Mouse (Mus musculus): Measurements from ENCODE around the gene Fam216a. TPM values are rescaled to one million over a fixed set of nuclear protein-coding genes. Genes with fewer than 3 reads are reported as not detected.

Gene Fam216a
- polyA plus RNA-seq (2012; rRNA removed): 13.8 and 14.0 TPM in 2 replicates

GRCm38 (mm10) chr5:122372192-122372769, at the start of gene Fam216a:
Gene Fam216a (minus strand): TSS chr5:122372364.

GRCm38 (mm10) chr5:122421271-122422068, 49.3 kb upstream of the Fam216a start, which contains the start of gene Anapc7:
Gene Anapc7 (plus strand): TSS chr5:122421693.

GRCm38 (mm10) chr5:122391786-122392180, 19.6 kb upstream of the Fam216a start, which contains the start of gene Arpc3:
Gene Arpc3 (plus strand): TSS chr5:122391878.

GRCm38 (mm10) chr5:122371591-122372191, 473 bp downstream of the Fam216a start, which contains the start of gene Gpn3:
Gene Gpn3 (plus strand): TSS chr5:122371876.

GRCm38 (mm10) chr5:122353807-122354491, 18.2 kb downstream of the Fam216a start, which contains the start of the genes Rad9b and Vps29:
Gene Rad9b (minus strand): TSS chr5:122354233.
Gene Vps29 (plus strand): TSS chr5:122354369.

Other genes starting within 250 kb of the Fam216a start
- gene Ccdc63, start 231.5 kb downstream of the Fam216a start, polyA plus RNA-seq (2012; rRNA removed): 0.07 and 0.19 TPM in 2 replicates
- gene Ppp1cc, start 214.1 kb downstream of the Fam216a start, polyA plus RNA-seq (2012; rRNA removed): 92.4 and 99.2 TPM in 2 replicates
- 5.8 and 6.8 TPM in 2 replicates for gene Hvcn1, start 165.6 kb downstream of the Fam216a start, polyA plus RNA-seq (2012; rRNA removed)
- gene Tctn1, start 107.9 kb downstream of the Fam216a start, polyA plus RNA-seq (2012; rRNA removed): 2.6 and 3.0 TPM in 2 replicates
- 7.6 and 10.1 TPM in 2 replicates for gene Pptc7, start 88.0 kb downstream of the Fam216a start, polyA plus RNA-seq (2012; rRNA removed)
- gene Rad9b, start 18.1 kb downstream of the Fam216a start, polyA plus RNA-seq (2012; rRNA removed): 2.7 and 3.0 TPM in 2 replicates
- 47.9 and 55.7 TPM in 2 replicates for gene Vps29, start 18.0 kb downstream of the Fam216a start, polyA plus RNA-seq (2012; rRNA removed)
- gene Gpn3, start 488 bp downstream of the Fam216a start, polyA plus RNA-seq (2012; rRNA removed): 24.4 and 29.1 TPM in 2 replicates
- gene Arpc3, start 19.5 kb upstream of the Fam216a start, polyA plus RNA-seq (2012; rRNA removed): 159 and 165 TPM in 2 replicates
- 10.0 and 11.7 TPM in 2 replicates for gene Anapc7, start 49.3 kb upstream of the Fam216a start, polyA plus RNA-seq (2012; rRNA removed)
- 23.9 and 25.7 TPM in 2 replicates for gene Atp2a2, start 129.9 kb upstream of the Fam216a start, polyA plus RNA-seq (2012; rRNA removed)
- gene Ift81, start 242.2 kb upstream of the Fam216a start, polyA plus RNA-seq (2012; rRNA removed): 1.7 TPM in 2 replicates